Mouse (Mus musculus): ENCODE results near the gene Zfp568. TPM values are rescaled to one million over a fixed set of nuclear protein-coding genes. Genes with fewer than 3 reads are reported as not detected.

Zfp568 gene
- polyA plus RNA-seq (2017; shearing (Covaris generic)): 1 to 10 TPM; 6.8 to 9.1 TPM

GRCm38 (mm10) chr7:29983690-29984380 lies at the start of gene Zfp568:
Gene Zfp568 (plus strand): TSS chr7:29983955.

GRCm38 (mm10) chr7:29953513-29954401 lies 30.0 kb upstream of the Zfp568 start, which contains the start of gene Zfp74:
Gene Zfp74 (minus strand): TSS chr7:29954089.

GRCm38 (mm10) chr7:30050882-30051548 lies 67.3 kb downstream of the Zfp568 start, which contains the start of gene Zfp14:
Gene Zfp14 (minus strand): TSS chr7:30051380.

GRCm38 (mm10) chr7:30072146-30073028 lies 88.6 kb downstream of the Zfp568 start, which contains the start of gene Zfp82:
Gene Zfp82 (minus strand): TSS chr7:30072900.

Other genes starting within 250 kb of the Zfp568 start
- gene Zfp84, start 215.4 kb upstream of the Zfp568 start, polyA plus RNA-seq (2017; shearing (Covaris generic)): 10 to 100 TPM; 14.7 to 18.3 TPM
- 1 to 10 TPM in 1 of 2 experiments, under 1 TPM in 1; 0.47 to 1.1 TPM for gene Zfp30, start 200.0 kb upstream of the Zfp568 start, polyA plus RNA-seq (2017; shearing (Covaris generic))
- 10 to 100 TPM; 16.6 to 17.6 TPM for gene Zfp790, start 167.8 kb upstream of the Zfp568 start, polyA plus RNA-seq (2017; shearing (Covaris generic))
- 1 to 10 TPM; 4.4 to 7.5 TPM for gene Zfp940, start 130.3 kb upstream of the Zfp568 start, polyA plus RNA-seq (2017; shearing (Covaris generic))
- 1 to 10 TPM; 5.2 to 5.4 TPM for gene Zfp420, start 124.0 kb upstream of the Zfp568 start, polyA plus RNA-seq (2017; shearing (Covaris generic))
- gene Zfp27, start 77.4 kb upstream of the Zfp568 start, polyA plus RNA-seq (2017; shearing (Covaris generic)): 1 to 10 TPM; 3.2 to 4.5 TPM
- gene Zfp383, start 75.7 kb upstream of the Zfp568 start, polyA plus RNA-seq (2017; shearing (Covaris generic)): 1 to 10 TPM in 1 of 2 experiments, under 1 TPM in 1; 0.84 to 1.0 TPM
- 10 to 100 TPM in 1 of 2 experiments, 1 to 10 TPM in 1; 3.8 to 12.7 TPM for gene Zfp74, start 29.9 kb upstream of the Zfp568 start, polyA plus RNA-seq (2017; shearing (Covaris generic))
- 1 to 10 TPM; 1.6 to 5.0 TPM for gene Zfp14, start 67.4 kb downstream of the Zfp568 start, polyA plus RNA-seq (2017; shearing (Covaris generic))
- gene Zfp82, start 88.9 kb downstream of the Zfp568 start, polyA plus RNA-seq (2017; shearing (Covaris generic)): 1 to 10 TPM; 4.3 to 8.9 TPM
- 1 to 10 TPM in 1 of 2 experiments, not detected in 1; 4.2 TPM for gene Gm26920, start 106.5 kb downstream of the Zfp568 start, polyA plus RNA-seq (2017; shearing (Covaris generic))
- 10 to 100 TPM in 1 of 2 experiments, 1 to 10 TPM in 1; 7.9 to 11.2 TPM for gene Zfp566, start 106.6 kb downstream of the Zfp568 start, polyA plus RNA-seq (2017; shearing (Covaris generic))
- 10 to 100 TPM; 62.3 to 66.4 TPM for gene Zfp260, start 110.8 kb downstream of the Zfp568 start, polyA plus RNA-seq (2017; shearing (Covaris generic))
- gene Zfp382, start 138.0 kb downstream of the Zfp568 start, polyA plus RNA-seq (2017; shearing (Covaris generic)): 1 to 10 TPM; 5.0 to 7.0 TPM
- gene Zfp146, start 185.8 kb downstream of the Zfp568 start, polyA plus RNA-seq (2017; shearing (Covaris generic)): 10 to 100 TPM; 21.8 to 37.9 TPM
- gene Cox7a1, start 200.2 kb downstream of the Zfp568 start, polyA plus RNA-seq (2017; shearing (Covaris generic)): under 1 TPM; 0.64 to 0.74 TPM
- gene Capns1, start 214.9 kb downstream of the Zfp568 start, polyA plus RNA-seq (2017; shearing (Covaris generic)): 10 to 100 TPM; 96.1 to 96.6 TPM
- gene Polr2i, start 248.0 kb downstream of the Zfp568 start, polyA plus RNA-seq (2017; shearing (Covaris generic)): 10 to 100 TPM; 47.8 to 64.2 TPM
- 100 to 1,000 TPM; 109 to 132 TPM for gene Tbcb, start 248.3 kb downstream of the Zfp568 start, polyA plus RNA-seq (2017; shearing (Covaris generic))

Measured in activated CD4-positive, CD25-positive, alpha-beta regulatory T cell (primary cell).